Mouse (Mus musculus): ENCODE measurements around the gene Dip2a. TPM values are rescaled to one million over a fixed set of nuclear protein-coding genes. Genes with fewer than 3 reads are reported as not detected.
A peak's percentile ranks its signal among the peaks of the same experiment; 100 is the strongest.

Gene Dip2a
- polyA plus RNA-seq, 1 experiment from 2014 or later = 6.6 TPM

DNA sequence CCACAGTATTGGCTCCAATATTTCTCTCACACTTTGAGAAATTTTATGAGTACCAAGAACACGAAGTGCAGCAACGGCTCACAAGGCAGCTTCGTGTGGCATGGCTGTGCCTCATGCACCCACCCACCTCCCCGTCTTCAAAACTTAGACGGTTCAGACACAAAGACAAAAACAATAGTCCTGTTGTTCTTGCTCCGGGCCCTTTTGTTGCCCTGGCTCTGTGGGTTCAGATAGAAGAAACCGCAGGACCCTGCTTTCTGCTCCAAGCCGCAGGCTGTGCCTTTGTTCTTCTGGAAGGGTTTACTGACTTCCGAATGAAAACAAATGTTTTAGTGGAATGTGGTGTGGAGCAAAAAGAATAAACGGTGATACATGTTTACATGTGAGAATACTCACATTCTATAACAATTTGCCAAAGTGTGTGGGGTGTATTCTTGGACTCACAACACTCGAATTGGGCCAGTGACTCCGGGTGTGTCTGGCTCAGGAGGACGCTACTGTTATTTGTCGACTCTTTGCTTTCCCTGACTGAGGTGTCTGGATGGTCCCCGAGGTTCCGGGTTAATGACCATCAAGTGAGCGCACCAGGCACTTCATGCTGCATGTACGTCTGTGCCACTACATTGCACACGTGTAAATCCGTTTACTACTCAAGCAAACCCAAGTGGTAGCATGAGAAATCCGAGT lies 97.0 kb downstream of the Dip2a start:
- H3K36me3 ChIP-seq (ENCODE audit: control insufficient read depth, insufficient read depth, low read length) = no peaks in the 10 kb centered on the region
- H3K4me1 ChIP-seq (replicated peaks; ENCODE audit: control insufficient read depth, insufficient read depth, low read length) = no peaks in the 10 kb centered on the region
- no peak overlapping the region for H3K9ac ChIP-seq (ENCODE audit: low read length)
- H3K4me2 ChIP-seq (ENCODE audit: low read length) = no peak overlapping the region
- 72% methylated on average over 21 of the region's 21 CpGs for WGBS
- no peak overlapping the region for H3K4me3 ChIP-seq (ENCODE audit: low read depth, low read length)
- H3K27ac ChIP-seq (ENCODE audit: low read depth) = no peak overlapping the region
- H3K27me3 ChIP-seq (replicated peaks; ENCODE audit: control insufficient read depth, insufficient read depth, low read length) = no peaks in the 10 kb centered on the region
- ATAC-seq (replicated peaks; ENCODE audit: low FRiP score, low TSS enrichment, low read depth) (no peak), DNase-seq (ENCODE audit: low spot score) (no peak)
- H3K9me3 ChIP-seq (ENCODE audit: control insufficient read depth, low read length) = no peaks in the 10 kb centered on the region

GRCm38 (mm10) chr10:76246601-76247000 lies 98.5 kb downstream of the Dip2a start:
- 35% methylated on average over 4 of the region's 4 CpGs for WGBS
- Histone ChIP-seq H3K27ac (ENCODE audit: low read depth) (no peak overlapping the region), H3K9ac (ENCODE audit: low read length) (no peak overlapping the region), H3K27me3 (replicated peaks; ENCODE audit: control insufficient read depth, insufficient read depth, low read length) (no peaks in the 10 kb centered on the region), H3K4me2 (ENCODE audit: low read length) (no peak overlapping the region), H3K4me1 (replicated peaks; ENCODE audit: control insufficient read depth, insufficient read depth, low read length) (no peaks in the 10 kb centered on the region), H3K36me3 (ENCODE audit: control insufficient read depth, insufficient read depth, low read length) (no peaks in the 10 kb centered on the region), H3K4me3 (ENCODE audit: low read depth, low read length) (no peak overlapping the region), H3K9me3 (ENCODE audit: control insufficient read depth, low read length) (no peaks in the 10 kb centered on the region)
- ATAC-seq (replicated peaks; ENCODE audit: low FRiP score, low TSS enrichment, low read depth) = no peak
- DNase-seq (ENCODE audit: low spot score) = no peak

GRCm38 (mm10) chr10:76245106-76245505 lies 100.0 kb downstream of the Dip2a start:
- DNase-seq (ENCODE audit: low spot score) (no peak), ATAC-seq (replicated peaks; ENCODE audit: low FRiP score, low TSS enrichment, low read depth) (no peak)
- no peak overlapping the region for H3K27ac ChIP-seq (ENCODE audit: low read depth)
- no peak overlapping the region for H3K4me2 ChIP-seq (ENCODE audit: low read length)
- WGBS = 90% methylated on average over 2 of the region's 2 CpGs
- no peaks in the 10 kb centered on the region for H3K9me3 ChIP-seq (ENCODE audit: control insufficient read depth, low read length)
- no peaks in the 10 kb centered on the region for H3K36me3 ChIP-seq (ENCODE audit: control insufficient read depth, insufficient read depth, low read length)
- no peaks in the 10 kb centered on the region for H3K27me3 ChIP-seq (replicated peaks; ENCODE audit: control insufficient read depth, insufficient read depth, low read length)
- H3K9ac ChIP-seq (ENCODE audit: low read length) = no peak overlapping the region
- no peaks in the 10 kb centered on the region for H3K4me1 ChIP-seq (replicated peaks; ENCODE audit: control insufficient read depth, insufficient read depth, low read length)
- no peak overlapping the region for H3K4me3 ChIP-seq (ENCODE audit: low read depth, low read length)

DNA sequence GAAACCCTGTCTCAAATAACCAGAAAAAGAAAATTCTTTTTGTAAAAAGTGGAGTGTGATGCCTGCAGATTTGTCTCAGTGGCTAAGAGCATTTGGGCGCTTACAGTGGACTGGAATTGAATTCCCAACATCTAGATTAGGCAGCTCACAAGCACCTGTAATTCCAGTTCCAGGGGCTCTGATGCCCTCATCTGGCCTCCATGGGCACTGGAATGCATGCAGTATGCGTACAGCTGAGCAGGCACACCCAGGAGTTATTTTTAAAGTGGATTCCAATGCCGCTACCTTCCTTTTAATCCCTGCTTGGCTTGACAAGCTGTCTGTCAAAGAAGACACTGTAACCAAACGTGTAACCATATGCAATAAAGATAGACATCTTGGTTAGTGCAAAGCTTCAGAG lies 105.7 kb downstream of the Dip2a start:
- no peak for DNase-seq (ENCODE audit: low spot score)
- Histone ChIP-seq H3K27me3 (replicated peaks; ENCODE audit: control insufficient read depth, insufficient read depth, low read length) (no peaks in the 10 kb centered on the region), H3K9ac (ENCODE audit: low read length) (no peak overlapping the region), H3K9me3 (ENCODE audit: control insufficient read depth, low read length) (no peaks in the 10 kb centered on the region), H3K4me3 (ENCODE audit: low read depth, low read length) (no peak overlapping the region), H3K36me3 (ENCODE audit: control insufficient read depth, insufficient read depth, low read length) (peaks cover 6% of the 10 kb centered on the region; the same call in 1 of the 2 replicates), H3K4me2 (ENCODE audit: low read length) (no peak overlapping the region), H3K27ac (ENCODE audit: low read depth) (no peak overlapping the region), H3K4me1 (replicated peaks; ENCODE audit: control insufficient read depth, insufficient read depth, low read length) (no peaks in the 10 kb centered on the region)
- 71% methylated on average over 4 of the region's 4 CpGs for WGBS
- no peak for ATAC-seq (replicated peaks; ENCODE audit: low FRiP score, low TSS enrichment, low read depth)

DNA sequence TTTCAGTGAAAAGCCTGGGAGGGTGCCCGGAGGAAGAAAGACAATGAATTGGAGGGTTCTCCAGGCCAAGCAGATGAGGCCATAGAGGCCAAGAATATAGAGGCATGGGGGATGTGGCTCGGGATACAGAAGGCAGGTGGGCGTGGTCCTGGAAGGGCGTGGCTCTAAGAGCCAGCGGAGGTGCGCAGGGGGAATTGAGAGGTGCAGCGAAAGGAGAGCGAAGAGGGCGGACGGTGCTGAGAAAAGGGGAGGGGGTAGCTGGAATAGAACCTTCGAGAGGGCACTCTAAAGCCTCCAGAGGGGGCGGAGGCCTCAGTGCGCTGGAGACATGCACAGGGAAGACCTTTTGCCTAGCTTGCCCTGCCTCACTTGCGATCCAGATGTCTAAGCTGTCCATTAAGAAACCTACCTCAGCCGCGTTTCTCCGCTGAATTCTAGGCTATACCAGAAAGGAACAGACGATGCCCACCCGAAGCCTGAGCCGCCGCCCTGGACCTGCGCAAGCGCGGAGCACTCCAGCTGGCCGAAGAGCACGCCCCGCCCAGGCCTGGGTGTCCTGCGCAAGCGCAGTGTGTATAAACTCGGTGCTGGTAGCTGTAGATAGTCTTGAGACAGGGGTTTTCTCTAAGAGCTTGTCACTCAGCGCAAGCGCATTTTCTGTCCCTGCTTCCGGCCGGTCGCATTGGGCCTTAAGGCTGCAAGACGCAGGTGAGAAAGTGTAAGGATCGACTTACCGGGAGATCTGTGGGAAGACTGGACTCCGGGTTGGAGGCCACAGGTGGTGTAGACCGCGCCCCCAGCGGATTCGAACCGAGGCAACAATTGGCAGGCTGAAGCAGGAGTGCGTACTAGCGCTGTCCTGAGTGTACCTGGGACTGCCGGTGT lies 107.5 kb downstream of the Dip2a start, which contains the start of gene Prmt2:
Gene Prmt2 (minus strand): TSS at position 525 of the 885 bp plus-strand sequence.
- DNase-seq (ENCODE audit: low spot score) = peak; percentile 93
- 2% methylated on average over 47 of the region's 47 CpGs for WGBS
- Histone ChIP-seq H3K4me2 (ENCODE audit: low read length) (peak within 1 kb of the TSS; percentile 73), H3K4me3 (ENCODE audit: low read depth, low read length) (peak within 1 kb of the TSS; percentile 78), H3K36me3 (ENCODE audit: control insufficient read depth, insufficient read depth, low read length) (peaks cover 6% of the 10 kb centered on the region; the same call in 1 of the 2 replicates), H3K9ac (ENCODE audit: low read length) (peak within 1 kb of the TSS; percentile 59), H3K4me1 (replicated peaks; ENCODE audit: control insufficient read depth, insufficient read depth, low read length) (no peaks in the 10 kb centered on the region), H3K9me3 (ENCODE audit: control insufficient read depth, low read length) (no peaks in the 10 kb centered on the region), H3K27me3 (replicated peaks; ENCODE audit: control insufficient read depth, insufficient read depth, low read length) (no peaks in the 10 kb centered on the region), H3K27ac (ENCODE audit: low read depth) (peak within 1 kb of the TSS; percentile 74; the same call in 1 of the 2 replicates)
- peak; percentile 96 for ATAC-seq (replicated peaks; ENCODE audit: low FRiP score, low TSS enrichment, low read depth)

GRCm38 (mm10) chr10:76229627-76230026 lies 115.5 kb downstream of the Dip2a start:
- H3K27ac ChIP-seq (ENCODE audit: low read depth) = no peak overlapping the region
- ATAC-seq (replicated peaks; ENCODE audit: low FRiP score, low TSS enrichment, low read depth) (no peak), DNase-seq (ENCODE audit: low spot score) (no peak)
- no peaks in the 10 kb centered on the region for H3K27me3 ChIP-seq (replicated peaks; ENCODE audit: control insufficient read depth, insufficient read depth, low read length)
- 74% methylated on average over 1 of the region's 1 CpGs for WGBS
- no peaks in the 10 kb centered on the region for H3K4me1 ChIP-seq (replicated peaks; ENCODE audit: control insufficient read depth, insufficient read depth, low read length)
- H3K4me2 ChIP-seq (ENCODE audit: low read length) = no peak overlapping the region
- no peaks in the 10 kb centered on the region for H3K9me3 ChIP-seq (ENCODE audit: control insufficient read depth, low read length)
- no peak overlapping the region for H3K9ac ChIP-seq (ENCODE audit: low read length)
- peaks cover 10% of the 10 kb centered on the region for H3K36me3 ChIP-seq (ENCODE audit: control insufficient read depth, insufficient read depth, low read length)
- no peak overlapping the region for H3K4me3 ChIP-seq (ENCODE audit: low read depth, low read length)

GRCm38 (mm10) chr10:76225944-76226343 lies 119.1 kb downstream of the Dip2a start:
- Histone ChIP-seq H3K27me3 (replicated peaks; ENCODE audit: control insufficient read depth, insufficient read depth, low read length) (no peaks in the 10 kb centered on the region), H3K9ac (ENCODE audit: low read length) (no peak overlapping the region), H3K4me2 (ENCODE audit: low read length) (no peak overlapping the region), H3K4me3 (ENCODE audit: low read depth, low read length) (no peak overlapping the region), H3K36me3 (ENCODE audit: control insufficient read depth, insufficient read depth, low read length) (peaks cover 38% of the 10 kb centered on the region), H3K27ac (ENCODE audit: low read depth) (no peak overlapping the region), H3K4me1 (replicated peaks; ENCODE audit: control insufficient read depth, insufficient read depth, low read length) (no peaks in the 10 kb centered on the region), H3K9me3 (ENCODE audit: control insufficient read depth, low read length) (no peaks in the 10 kb centered on the region)
- DNase-seq (ENCODE audit: low spot score) = no peak
- no peak for ATAC-seq (replicated peaks; ENCODE audit: low FRiP score, low TSS enrichment, low read depth)
- 94% methylated on average over 11 of the region's 11 CpGs for WGBS

- no peaks in the 10 kb centered on the region for H3K4me1 ChIP-seq (replicated peaks; ENCODE audit: control insufficient read depth, insufficient read depth, low read length)
- DNase-seq (ENCODE audit: low spot score) = peak; percentile 45
- H3K4me3 ChIP-seq (ENCODE audit: low read depth, low read length) = no peak overlapping the region
- 0 out of 2 replicates have a peak, but pooled peaks cover 8% of the 10 kb centered on the region for H3K9me3 ChIP-seq (ENCODE audit: control insufficient read depth, low read length)
- H3K4me2 ChIP-seq (ENCODE audit: low read length) = no peak overlapping the region
- H3K27ac ChIP-seq (ENCODE audit: low read depth) = no peak overlapping the region
- ATAC-seq (replicated peaks; ENCODE audit: low FRiP score, low TSS enrichment, low read depth) = no peak
- 83% methylated on average over 9 of the region's 9 CpGs for WGBS
- peaks cover 79% of the 10 kb centered on the region for H3K36me3 ChIP-seq (ENCODE audit: control insufficient read depth, insufficient read depth, low read length)
- no peaks in the 10 kb centered on the region for H3K27me3 ChIP-seq (replicated peaks; ENCODE audit: control insufficient read depth, insufficient read depth, low read length)
- no peak overlapping the region for H3K9ac ChIP-seq (ENCODE audit: low read length)
Measured at GRCm38 (mm10) chr10:76218240-76218639, 126.9 kb downstream of the Dip2a start.

All from intestine, embryonic 14.5 days (tissue).